Mouse (Mus musculus) heart, postnatal 0 days (tissue): ENCODE data around the gene Tmem135. TPM values are rescaled to one million over a fixed set of nuclear protein-coding genes. Genes with fewer than 3 reads are reported as not detected.

Experiments
- ATAC-seq: fragments of 200-750 bp; cut with Nextera tagmentation; 2 replicates; pipeline ENCODE4 v1.8.0; 2017; ENCODE audit warnings: low read depth, moderate number of reproducible peaks, moderate library complexity; ENCODE audit not compliant: insufficient read depth
- DNase-seq: peaks from one replicate; pipeline ENCODE4 v3.0.0-alpha.2; 2016; ENCODE audit warnings: low spot score
- H3K27ac ChIP-seq: fragments of 300-500 bp; sonication (generic); 2 replicates; pipeline ENCODE4 v1.5.1; 2014; ENCODE audit warnings: low read depth, mild to moderate bottlenecking
- H3K27me3 ChIP-seq: fragments of 300-500 bp; sonication (generic); 2 replicates; pipeline ENCODE4 v1.6.1; 2014; ENCODE audit warnings: low read length, mixed read lengths; ENCODE audit not compliant: control insufficient read depth, insufficient read depth
- H3K36me3 ChIP-seq: fragments of 300-500 bp; sonication (generic); replicated peaks from 2 replicates; pipeline ENCODE4 v1.6.1; 2014; ENCODE audit warnings: low read length, mixed read lengths; ENCODE audit not compliant: control insufficient read depth, insufficient read depth
- H3K4me1 ChIP-seq: fragments of 300-500 bp; sonication (generic); 2 replicates; pipeline ENCODE4 v1.6.1; 2014; ENCODE audit warnings: antibody characterized with exemption; ENCODE audit not compliant: control insufficient read depth, insufficient read depth
- H3K4me2 ChIP-seq: fragments of 300-500 bp; sonication (generic); 2 replicates; pipeline ENCODE4 v1.6.1; 2014; ENCODE audit warnings: low read depth, mild to moderate bottlenecking, low read length, moderate library complexity
- H3K4me3 ChIP-seq: fragments of 300-500 bp; sonication (generic); 2 replicates; pipeline ENCODE4 v1.5.1; 2014; ENCODE audit warnings: low read depth, low read length
- H3K9ac ChIP-seq: fragments of 300-500 bp; sonication (generic); replicated peaks from 2 replicates; pipeline ENCODE4 v1.6.1; 2014; ENCODE audit warnings: low read depth, low read length, mixed read lengths
- H3K9me3 ChIP-seq: fragments of 300-500 bp; sonication (generic); replicated peaks from 2 replicates; pipeline ENCODE4 v1.6.1; 2016; ENCODE audit warnings: low read length; ENCODE audit not compliant: control insufficient read depth
- CTCF ChIP-seq: IDR thresholded peaks from 2 replicates; pipeline ENCODE4 v1.5.1; 2016; ENCODE audit warnings: antibody characterized with exemption, control low read depth, low read depth
- EP300 ChIP-seq: IDR thresholded peaks from 2 replicates; pipeline ENCODE4 v1.6.1; 2016; ENCODE audit warnings: antibody characterized with exemption, low read depth
- WGBS: fragments of 180-500 bp; shearing (Covaris S2); extraction: QIAGEN DNeasy Blood & Tissue Kit; methylation state at CpG from one replicate; pipeline ENCODE4 v1.1.7; 2014; 5-methylcytosine and 5-hydroxymethylcytosine counted together
- polyA plus RNA-seq: library from polyadenylated mRNA; unstranded; fragments of >200 nt; fragmentation: Nextera tagmentation; extraction: Ambion mirVana; gene quantifications from 2 replicates; pipeline ENCODE4 v1.2.1, GENCODE M21; 2015
- total RNA-seq: library from RNA; depleted of rRNA; stranded (reverse); fragments of >200 nt; gene quantifications from 2 replicates; pipeline ENCODE4 v1.2.3, GENCODE M21; 2014; ENCODE audit warnings: low replicate concordance

The Tmem135 gene
- total and polyA plus RNA-seq, 2 experiments from 2014 or later = 31.6 to 70.6 TPM

DNA sequence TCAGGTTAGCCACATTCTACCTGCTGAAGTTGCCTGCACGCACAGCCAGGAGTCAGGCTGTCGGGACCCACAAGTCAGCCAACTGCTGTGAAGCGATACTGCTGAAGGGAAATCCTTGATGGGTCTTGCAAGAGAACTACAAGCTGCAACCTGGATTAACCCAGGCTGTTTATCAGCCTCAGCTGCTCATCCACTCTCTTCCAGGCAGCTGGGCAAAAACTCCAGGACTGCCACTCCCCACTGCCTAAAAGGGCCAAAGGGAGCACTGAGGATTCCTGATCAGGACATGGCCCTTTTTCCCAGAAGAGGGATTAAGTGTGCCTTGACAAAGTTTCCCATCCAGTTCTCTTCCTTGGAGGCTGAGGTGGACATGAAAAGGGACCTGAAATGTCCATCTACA, 15.0 kb downstream of the Tmem135 start:
- H3K9me3 ChIP-seq = no peaks in the 10 kb centered on the region

GRCm38 (mm10) chr7:89382892-89383291, 21.1 kb downstream of the Tmem135 start:
- Histone ChIP-seq H3K9ac (no peak overlapping the region), H3K36me3 (no peaks in the 10 kb centered on the region), H3K4me2 (no peak overlapping the region), H3K9me3 (no peaks in the 10 kb centered on the region), H3K27me3 (no peaks in the 10 kb centered on the region), H3K4me3 (no peak overlapping the region), H3K4me1 (peaks cover 16% of the 10 kb centered on the region; the same call in 1 of the 2 replicates), H3K27ac (no peak overlapping the region)
- DNase-seq (no peak), ATAC-seq (no peak)
- no peak for TF ChIP-seq CTCF
- TF ChIP-seq EP300 = no peak
- WGBS = 96% methylated on average over 3 of the region's 3 CpGs

More for the DNA sequence above, 15.0 kb downstream of the Tmem135 start:
- H3K27me3 ChIP-seq = no peaks in the 10 kb centered on the region
- no peak overlapping the region for H3K4me2 ChIP-seq
- H3K27ac ChIP-seq = no peak overlapping the region
- H3K4me1 ChIP-seq = peaks cover 39% of the 10 kb centered on the region
- no peak overlapping the region for H3K4me3 ChIP-seq
- ATAC-seq (no peak), DNase-seq (no peak)
- H3K9ac ChIP-seq = no peak overlapping the region
- WGBS = 57% methylated on average over 3 of the region's 3 CpGs
- H3K36me3 ChIP-seq = no peaks in the 10 kb centered on the region
- TF ChIP-seq CTCF = no peak
- TF ChIP-seq EP300 = no peak

DNA sequence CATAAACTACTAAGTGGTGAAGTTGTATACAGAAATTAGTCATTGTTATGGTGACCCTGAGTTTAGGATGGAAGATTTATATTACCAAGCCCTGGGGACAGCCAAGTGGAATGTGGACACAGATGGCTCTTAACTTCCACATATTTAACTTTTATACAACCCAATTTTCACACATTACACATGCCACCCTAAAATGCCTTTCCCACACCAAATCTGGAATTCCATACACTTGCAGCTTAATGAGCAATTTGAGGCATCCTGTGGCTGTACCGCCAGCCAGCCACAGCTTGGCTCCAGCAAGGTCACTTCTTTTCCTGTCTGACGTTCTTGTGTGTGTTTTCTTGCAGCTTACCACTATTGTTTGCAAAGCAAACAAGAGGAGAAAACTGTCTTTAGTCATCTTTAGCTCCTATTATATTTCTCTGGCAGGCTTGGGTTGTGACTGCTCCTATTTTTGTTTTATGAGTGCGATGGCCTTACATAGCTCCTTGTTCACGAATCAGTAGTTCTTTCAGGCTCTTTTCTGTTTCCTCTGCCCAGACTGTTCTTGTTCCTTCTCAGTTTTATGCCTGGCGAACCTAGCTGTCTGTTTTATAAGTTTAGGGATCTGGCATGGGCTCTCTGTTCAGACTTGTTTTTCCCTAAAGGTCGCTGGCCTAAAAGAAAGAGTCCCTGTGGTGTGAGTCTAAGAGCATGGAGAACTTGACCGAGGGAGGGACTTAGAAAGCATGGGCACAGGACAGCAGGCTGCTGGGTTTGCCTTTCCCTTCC, 22.9 kb downstream of the Tmem135 start:
- Histone ChIP-seq H3K27ac (peak overlapping the region; percentile 44), H3K4me1 (peaks cover 4% of the 10 kb centered on the region; the same call in 1 of the 2 replicates), H3K27me3 (no peaks in the 10 kb centered on the region), H3K9me3 (no peaks in the 10 kb centered on the region), H3K4me2 (no peak overlapping the region), H3K36me3 (no peaks in the 10 kb centered on the region), H3K4me3 (no peak overlapping the region), H3K9ac (no peak overlapping the region)
- 39% methylated on average over 7 of the region's 7 CpGs for WGBS
- no peak for ATAC-seq
- no peak for DNase-seq
- TF ChIP-seq CTCF = no peak

DNA sequence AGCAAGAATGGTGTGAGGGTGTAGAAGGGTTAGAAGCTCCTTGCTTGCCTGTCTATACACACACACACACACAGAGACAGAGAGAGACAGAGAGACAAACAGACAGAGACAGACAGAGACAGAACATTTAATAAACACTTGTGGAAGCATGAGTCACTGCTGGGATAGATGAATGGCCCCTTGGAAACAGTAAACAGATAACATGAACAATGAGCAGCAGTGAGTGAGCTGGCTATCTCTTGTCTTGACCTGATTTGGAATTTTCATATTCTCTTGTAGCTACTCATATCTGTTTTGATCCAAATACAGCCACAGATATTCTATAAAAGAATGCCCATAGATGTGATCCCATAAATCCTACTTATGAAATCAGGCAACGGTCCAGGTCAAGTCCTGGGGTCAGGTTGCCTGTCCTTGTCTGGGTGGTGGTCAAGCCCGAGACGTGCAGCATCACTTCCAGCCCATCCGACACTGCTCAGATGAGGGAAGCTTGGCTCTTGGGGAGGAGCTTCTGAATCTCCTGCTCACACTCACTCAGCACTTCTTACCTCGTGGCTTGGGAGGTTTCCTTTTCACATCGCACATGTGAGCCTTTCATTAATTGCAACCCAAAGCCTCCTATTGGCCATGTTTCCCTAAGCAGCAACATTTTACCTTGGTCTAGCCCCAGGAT, 32.3 kb downstream of the Tmem135 start:
- ATAC-seq (no peak), DNase-seq (no peak)
- Histone ChIP-seq H3K27ac (no peak overlapping the region), H3K4me2 (no peak overlapping the region), H3K4me1 (peaks cover 25% of the 10 kb centered on the region), H3K36me3 (no peaks in the 10 kb centered on the region), H3K27me3 (no peaks in the 10 kb centered on the region), H3K4me3 (no peak overlapping the region), H3K9ac (no peak overlapping the region), H3K9me3 (no peaks in the 10 kb centered on the region)
- TF ChIP-seq CTCF = no peak
- TF ChIP-seq EP300 = no peak
- WGBS = 31% methylated on average over 6 of the region's 6 CpGs

GRCm38 (mm10) chr7:89370917-89371316, 33.1 kb downstream of the Tmem135 start:
- peak; percentile 81 for DNase-seq
- Histone ChIP-seq H3K4me1 (peaks cover 25% of the 10 kb centered on the region), H3K36me3 (no peaks in the 10 kb centered on the region), H3K4me3 (no peak overlapping the region), H3K27ac (peak overlapping the region; percentile 52; the same call in 1 of the 2 replicates), H3K27me3 (no peaks in the 10 kb centered on the region), H3K9ac (no peak overlapping the region), H3K9me3 (no peaks in the 10 kb centered on the region), H3K4me2 (no peak overlapping the region)
- ATAC-seq = peak; percentile 47; the same call in 1 of the 2 replicates
- 4% methylated on average over 1 of the region's 1 CpGs for WGBS
- TF ChIP-seq CTCF = peak; percentile 74
- no peak for TF ChIP-seq EP300
